Mouse (Mus musculus) mesoderm, embryonic 11.5 days (tissue): ENCODE measurements at regions not wholly inside any gene's neighbourhood (a gene's known extent, or its start where the extent isn't known, plus 50 kb on each side); places are given as distances from the start of the nearest gene placed in this dataset.

ENCODE experiments used
- DNase-seq: peaks from one replicate; pipeline ENCODE4 v3.0.0-alpha.2; 2012; ENCODE audit warnings: low read depth, low spot score

GRCm38 (mm10) chr2:106256012-106256411, 252.7 kb upstream of the Dnajc24 start:
- peak; percentile 30 for DNase-seq

GRCm38 (mm10) chr2:106234358-106234757, 231.0 kb upstream of the Dnajc24 start:
- DNase-seq, result no peak

GRCm38 (mm10) chr2:106231136-106231535, 227.8 kb upstream of the Dnajc24 start:
- no peak for DNase-seq

GRCm38 (mm10) chr2:106230021-106230420, 226.7 kb upstream of the Dnajc24 start:
- no peak for DNase-seq

GRCm38 (mm10) chr2:106228249-106228648, 224.9 kb upstream of the Dnajc24 start:
- DNase-seq, result no peak

GRCm38 (mm10) chr2:106216169-106216568, 212.8 kb upstream of the Dnajc24 start:
- no peak for DNase-seq

- DNase-seq, result peak; percentile 17
Observed at GRCm38 (mm10) chr2:106213740-106214139, 210.4 kb upstream of the Dnajc24 start.

GRCm38 (mm10) chr2:106210773-106211172, 207.4 kb upstream of the Dnajc24 start:
- no peak for DNase-seq

GRCm38 (mm10) chr2:106208767-106209250, 205.5 kb upstream of the Dnajc24 start:
- no peak for DNase-seq

GRCm38 (mm10) chr2:106200130-106200529, 196.8 kb upstream of the Dnajc24 start:
- no peak for DNase-seq

GRCm38 (mm10) chr2:106195170-106195569, 191.8 kb upstream of the Dnajc24 start:
- DNase-seq, result no peak

- peak; percentile 92 for DNase-seq
Observed at GRCm38 (mm10) chr2:106194369-106195023, 191.1 kb upstream of the Dnajc24 start.

GRCm38 (mm10) chr2:106193889-106194347, 190.6 kb upstream of the Dnajc24 start:
- peak; percentile 59 for DNase-seq

- no peak for DNase-seq
Observed at GRCm38 (mm10) chr2:106190579-106191322, 187.4 kb upstream of the Dnajc24 start.

- no peak for DNase-seq
Observed at GRCm38 (mm10) chr2:106183651-106184050, 180.3 kb upstream of the Dnajc24 start.

- DNase-seq, result peak; percentile 59
Observed at GRCm38 (mm10) chr2:106182051-106182450, 178.7 kb upstream of the Dnajc24 start.

- DNase-seq, result peak; percentile 27
Observed at GRCm38 (mm10) chr2:106162681-106163080, 159.3 kb upstream of the Dnajc24 start.

GRCm38 (mm10) chr2:106161877-106162276, 158.5 kb upstream of the Dnajc24 start:
- DNase-seq, result peak; percentile 47

- DNase-seq, result peak; percentile 57
Observed at GRCm38 (mm10) chr2:106149701-106150100, 146.4 kb upstream of the Dnajc24 start.

- no peak for DNase-seq
Observed at GRCm38 (mm10) chr2:106140931-106141330, 137.6 kb upstream of the Dnajc24 start.

GRCm38 (mm10) chr2:106101002-106101401, 97.7 kb upstream of the Dnajc24 start:
- no peak for DNase-seq

GRCm38 (mm10) chr2:106086121-106086520, 82.8 kb upstream of the Dnajc24 start:
- DNase-seq, result no peak
